Mouse (Mus musculus): Measurements from ENCODE around the gene Zwilch.

DNA sequence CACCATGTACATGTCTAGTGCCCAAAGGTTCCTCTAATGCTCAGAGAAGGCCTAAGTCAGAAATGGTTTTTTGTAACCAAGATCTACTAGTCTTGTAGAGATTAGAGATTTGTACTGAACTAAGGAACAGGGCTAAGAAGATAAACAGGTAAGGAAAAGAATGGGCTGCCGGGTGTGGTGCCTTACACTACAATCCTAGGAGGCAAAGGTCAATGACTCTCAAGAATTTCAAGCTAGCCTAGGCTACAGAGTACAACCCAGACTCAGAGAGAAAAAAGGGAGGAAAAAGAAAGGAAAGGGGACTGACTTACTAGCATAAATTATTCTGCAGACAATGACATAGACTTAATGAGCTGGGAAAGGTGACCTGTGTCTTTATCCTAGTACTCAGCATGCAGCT lies 47.7 kb upstream of the Zwilch start:
- no peak for TF ChIP-seq GATA1 (IDR thresholded peaks at IDR 0.05; ENCODE audit: borderline replicate concordance, low read length)
- TF ChIP-seq FLI1 (IDR thresholded peaks at IDR 0.05; ENCODE audit: low read length), result no peak
